Comparison of ENCODE assay signal across 7 mouse cellular contexts in the genomic region with DNA sequence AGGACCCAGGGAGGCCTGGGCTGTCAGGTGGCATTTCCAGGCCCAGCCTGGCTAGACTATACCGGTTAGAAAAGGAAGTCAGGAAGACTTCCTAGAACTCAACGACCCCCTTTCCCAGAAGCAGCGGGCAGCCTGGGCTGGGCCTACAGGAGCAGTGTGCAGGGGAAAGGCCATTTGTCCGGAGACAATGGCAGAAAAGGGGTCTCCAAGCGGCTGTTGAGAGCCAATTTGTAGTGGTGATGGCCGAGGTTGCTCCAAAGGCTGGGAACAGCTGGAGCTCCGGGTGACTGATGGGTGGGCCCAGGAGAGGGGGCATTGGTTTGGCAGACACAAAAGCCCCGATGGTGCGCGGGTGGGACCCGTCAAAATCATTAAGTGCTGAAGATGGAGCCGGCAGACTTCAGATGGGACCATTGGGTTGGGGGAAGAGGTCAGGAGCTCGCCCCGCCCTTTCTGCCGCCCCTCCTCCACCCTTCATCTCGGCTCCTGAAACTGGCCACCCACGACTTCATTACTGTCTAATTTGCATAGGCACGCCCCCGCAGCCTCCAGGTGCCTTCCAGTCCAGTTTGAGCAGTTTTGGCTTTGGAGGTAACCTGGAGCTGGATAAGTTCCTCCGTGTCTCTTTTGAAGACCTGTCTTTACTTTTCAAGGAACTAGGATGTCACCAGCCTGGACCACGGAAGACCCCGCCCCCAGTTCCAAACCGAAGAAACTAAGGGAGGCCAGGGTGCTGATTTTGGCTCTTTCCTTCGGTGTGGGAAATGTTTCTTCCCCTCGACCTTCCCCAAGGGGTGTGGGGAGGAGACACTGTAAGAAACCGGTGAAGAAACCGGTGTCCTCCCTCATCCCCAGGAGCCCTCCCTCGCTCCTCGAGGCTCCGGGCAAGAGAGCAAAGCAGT. TPM values are rescaled to one million over a fixed set of nuclear protein-coding genes. Genes with fewer than 3 reads are reported as not detected.
DNase-seq lines count a peak whose midpoint lies in the region; ATAC-seq and TF ChIP-seq lines count a peak whose summit lies in the region.

No protein-coding gene starts in this region.

- H3K4me3 ChIP-seq in CH12.LX (replicated peaks in 1 of 3; ENCODE audit: low read depth in 2 of 3, low read length in 2 of 3, poor library complexity in 1 of 3) (no peak overlapping the region), ES-E14 (ENCODE audit: insufficient read depth in 1 of 2, low read depth in 1 of 2, low read length in 2 of 2, poor library complexity in 1 of 2, severe bottlenecking in 1 of 2) (peak overlapping the region; percentile 51 to 61)
- peak overlapping the region; percentile 31 for H3K4me3 ChIP-seq in hindbrain, embryonic 14.5 days (replicated peaks; ENCODE audit: low read length)
- H3K4me3 ChIP-seq in liver, postnatal 0 days (ENCODE audit: low read depth, low read length), result no peak overlapping the region

- H3K36me3 ChIP-seq in CH12.LX (replicated peaks in 1 of 2; ENCODE audit: control insufficient read depth in 1 of 2, insufficient read depth in 1 of 2, low read length in 1 of 2) (no peaks in the 10 kb centered on the region), ES-E14 (ENCODE audit: control insufficient read depth, insufficient read depth, low read length, poor library complexity, severe bottlenecking) (no peaks in the 10 kb centered on the region)
- H3K36me3 ChIP-seq in hindbrain, embryonic 14.5 days (replicated peaks; ENCODE audit: control insufficient read depth, insufficient read depth), result no peaks in the 10 kb centered on the region
- no peaks in the 10 kb centered on the region for H3K36me3 ChIP-seq in liver, postnatal 0 days (replicated peaks; ENCODE audit: insufficient read depth, low read length)

- peaks cover 0 to 7% of the 10 kb centered on the region in 2 experiments; a peak in 1 of 4 replicates for H3K4me1 ChIP-seq in CH12.LX (ENCODE audit: control insufficient read depth in 1 of 2, insufficient read depth in 2 of 2)
- H3K4me1 ChIP-seq in ES-E14 (ENCODE audit: control insufficient read depth in 2 of 2, insufficient read depth in 2 of 2, low read length in 2 of 2, poor library complexity in 1 of 2), result peaks cover 1 to 30% of the 10 kb centered on the region in 2 experiments; a peak in 2 of 4 replicates
- H3K4me1 ChIP-seq in hindbrain, embryonic 14.5 days (replicated peaks; ENCODE audit: control insufficient read depth, insufficient read depth, low read length), result peaks cover 22% of the 10 kb centered on the region
- H3K4me1 ChIP-seq in liver, postnatal 0 days (ENCODE audit: insufficient read depth), result no peaks in the 10 kb centered on the region

- H3K9ac ChIP-seq in CH12.LX (ENCODE audit: insufficient read depth, low read depth) (no peak overlapping the region), ES-E14 (ENCODE audit: insufficient read depth, low read depth, low read length, poor library complexity, severe bottlenecking) (0 out of 2 replicates have a peak overlapping the region, but pooled peaks have one; percentile 35)
- peak overlapping the region; percentile 47 for H3K9ac ChIP-seq in hindbrain, embryonic 14.5 days
- no peak overlapping the region for H3K9ac ChIP-seq in liver, postnatal 0 days (replicated peaks)

- DNase-seq in CH12.LX (ENCODE audit: extremely low read depth), result peak; percentile 11
- DNase-seq in ES-E14 (ENCODE audit: low read depth, low spot score), result peak; percentile 83
- no peak for DNase-seq in hindbrain, embryonic 14.5 days (ENCODE audit: low spot score)
- DNase-seq in liver, postnatal 0 days, result no peak
- DNase-seq in adrenal gland, adult 2 months, result no peak
- no peak for DNase-seq in adrenal gland, postnatal 10 days

- no peak for TF ChIP-seq RAD21 in CH12.LX (IDR thresholded peaks at IDR 0.05; ENCODE audit: low read depth, low read length)

- no peak for TF ChIP-seq CTCF in CH12.LX (conservative IDR thresholded peaks at IDR 0.05 in 1 of 2, IDR thresholded peaks at IDR 0.05 in 1 of 2; ENCODE audit: low read depth in 2 of 2, low read length in 2 of 2)
- TF ChIP-seq CTCF in liver, postnatal 0 days (IDR thresholded peaks at IDR 0.05; ENCODE audit: low read depth), result no peak

- peaks cover 74% of the 10 kb centered on the region for H3K27me3 ChIP-seq in CH12.LX (replicated peaks)
- peaks cover 81% of the 10 kb centered on the region for H3K27me3 ChIP-seq in hindbrain, embryonic 14.5 days (ENCODE audit: control insufficient read depth, insufficient read depth, low read length)
- peaks cover 62% of the 10 kb centered on the region for H3K27me3 ChIP-seq in liver, postnatal 0 days (ENCODE audit: insufficient read depth, low read length)

- peaks cover 9% of the 10 kb centered on the region for H3K9me3 ChIP-seq in CH12.LX (replicated peaks; ENCODE audit: low read length)
- H3K9me3 ChIP-seq in ES-E14 (ENCODE audit: control insufficient read depth, insufficient read depth, low read depth, low read length), result no peaks in the 10 kb centered on the region
- no peaks in the 10 kb centered on the region for H3K9me3 ChIP-seq in hindbrain, embryonic 14.5 days (ENCODE audit: control insufficient read depth, low read length)
- H3K9me3 ChIP-seq in liver, postnatal 0 days (ENCODE audit: low read length), result no peaks in the 10 kb centered on the region

- no peak for ATAC-seq in hindbrain, embryonic 14.5 days (ENCODE audit: low FRiP score)
- no peak for ATAC-seq in liver, postnatal 0 days
- ATAC-seq in megakaryocyte-erythroid progenitor cell, adult 5-6 weeks (replicated peaks; ENCODE audit: low FRiP score, low TSS enrichment, poor library complexity, severe bottlenecking), result no peak

- in situ Hi-C loops in CH12.LX (cut with MboI; ENCODE audit: low pct_ligation_motif_present, low pct_unique_long_range_greater_than_20kb, low sequenced_read_pairs) (no loop called here), ES-E14 (cut with MboI; ENCODE audit: low sequenced_read_pairs in 2 of 2, unreplicated experiment in 2 of 2) (no loop called here)

- no peak for TF ChIP-seq POLR2A in CH12.LX (IDR thresholded peaks at IDR 0.05; ENCODE audit: low read depth, low read length)

- H3K27ac ChIP-seq in CH12.LX (ENCODE audit: insufficient read depth, low read depth) (no peak overlapping the region), ES-E14 (ENCODE audit: insufficient read depth, low read depth, low read length, poor library complexity, severe bottlenecking) (peak overlapping the region; percentile 59; the same call in 1 of the 2 replicates)
- H3K27ac ChIP-seq in hindbrain, embryonic 14.5 days, result no peak overlapping the region
- no peak overlapping the region for H3K27ac ChIP-seq in liver, postnatal 0 days (ENCODE audit: low read depth)

- no peaks in the 10 kb centered on the region for H3K79me2 ChIP-seq in CH12.LX (replicated peaks; ENCODE audit: control insufficient read depth, extremely low read depth, insufficient read depth, poor library complexity, severe bottlenecking)

- WGBS in hindbrain, embryonic 14.5 days, result 2% methylated on average over 30 of the region's 30 CpGs
- WGBS in liver, postnatal 0 days (ENCODE audit: insufficient replicate concordance), result 5% methylated on average over 29 of the region's 30 CpGs

- TF ChIP-seq EP300 in CH12.LX (IDR thresholded peaks at IDR 0.05; ENCODE audit: low read length), result no peak
- no peak for TF ChIP-seq EP300 in liver, postnatal 0 days (IDR thresholded peaks at IDR 0.05; ENCODE audit: low read depth)

- dilution Hi-C loops in CH12.LX (cut with MboI; ENCODE audit: extremely low pct_ligation_motif_present, extremely low pct_unique_long_range_greater_than_20kb, low sequenced_read_pairs), result no loop called here

- H3K4me2 ChIP-seq in CH12.LX (ENCODE audit: insufficient read depth, low read depth, poor library complexity, severe bottlenecking), result peak overlapping the region; percentile 26; the same call in 1 of the 2 replicates
- H3K4me2 ChIP-seq in hindbrain, embryonic 14.5 days (replicated peaks), result peak overlapping the region; percentile 58
- peak overlapping the region; percentile 26; the same call in 1 of the 2 replicates for H3K4me2 ChIP-seq in liver, postnatal 0 days (ENCODE audit: low read depth, low read length)

TF ChIP-seq in CH12.LX, 34 proteins besides CTCF, POLR2A, EP300 and RAD21:
- TF ChIP-seq SIN3A (IDR thresholded peaks at IDR 0.05; ENCODE audit: low read length) (no peak), SMC3 (IDR thresholded peaks at IDR 0.05; ENCODE audit: low read depth, low read length) (no peak), JUND (conservative IDR thresholded peaks at IDR 0.05; ENCODE audit: low read depth, low read length) (no peak), ZC3H11A (IDR thresholded peaks at IDR 0.05; ENCODE audit: low read depth, low read length) (no peak), TBP (conservative IDR thresholded peaks at IDR 0.05; ENCODE audit: low read depth, low read length) (no peak)

TF ChIP-seq in ES-E14, 5 proteins besides CTCF, POLR2A, EP300 and RAD21:
- TF ChIP-seq MAFK (IDR thresholded peaks at IDR 0.05; ENCODE audit: insufficient read depth, low read depth, low read length) (no peak), ZC3H11A (IDR thresholded peaks at IDR 0.05; ENCODE audit: borderline replicate concordance, low read depth, low read length) (no peak), CHD2 (IDR thresholded peaks at IDR 0.05; ENCODE audit: low read depth, low read length) (no peak), HCFC1 (IDR thresholded peaks at IDR 0.05; ENCODE audit: borderline replicate concordance, insufficient read depth, low read length) (0 out of 2 replicates have a peak, but pooled peaks have one; percentile 32), ZNF384 (IDR thresholded peaks at IDR 0.05; ENCODE audit: low read depth, low read length) (no peak)

RNA-seq across cellular contexts. Expression of gene Pax2, which starts 36.3 kb away (rescaled TPM):
- not detected in 2 replicates for total RNA-seq in CH12.LX (2012; rRNA removed)
- total RNA-seq in CH12.LX (2014; rRNA removed), result not detected in 2 replicates
- not detected in 2 replicates for polyA plus RNA-seq in CH12.LX (2012; ENCODE audit: insufficient read length, low read depth)
- total RNA-seq in ES-E14 (2012; rRNA removed), result 0.11 TPM in 1 of 2 replicates, not detected in the other
- polyA plus RNA-seq in hindbrain, embryonic 14.5 days (2014; fragmentation: Nextera tagmentation; extraction: Ambion mirVana), result 18.7 and 22.1 TPM in 2 replicates
- not detected in 2 replicates for polyA plus RNA-seq in liver, postnatal 0 days (2015; fragmentation: Nextera tagmentation; extraction: Ambion mirVana)
- not detected in 2 replicates for total RNA-seq in megakaryocyte-erythroid progenitor cell, adult 5-6 weeks (2014; fragmentation: Nextera tagmentation)
- not detected in 2 replicates for total RNA-seq in megakaryocyte-erythroid progenitor cell, adult 5-6 weeks (2017)
- not detected for total RNA-seq in adrenal gland, adult 2 months (2021)
- polyA plus RNA-seq in adrenal gland, adult 2 months (2012; rRNA removed), result not detected in 2 replicates
- not detected for total RNA-seq in adrenal gland, postnatal 10 days (2021)

Comparison
In these comparisons a context has a peak if more than half of its experiments do, and no peak if none do; other contexts are left out.
1. DNase-seq: peak in CH12.LX (single experiment) and ES-E14 (single experiment); none in hindbrain, embryonic 14.5 days (single experiment), liver, postnatal 0 days (single experiment), adrenal gland, adult 2 months (single experiment) and adrenal gland, postnatal 10 days (single experiment).
2. H3K4me3 ChIP-seq: peak in ES-E14 (2 of 2) and hindbrain, embryonic 14.5 days (single experiment); none in CH12.LX (0 of 3) and liver, postnatal 0 days (single experiment).
3. H3K9ac ChIP-seq: peak in ES-E14 (single experiment) and hindbrain, embryonic 14.5 days (single experiment); none in CH12.LX (single experiment) and liver, postnatal 0 days (single experiment).
4. Peak in every context shown above with its lines, with median percentiles within 50 percentile points of each other: H3K4me2 ChIP-seq.